Mouse (Mus musculus): Measurements from ENCODE around the gene Ercc6. TPM values are rescaled to one million over a fixed set of nuclear protein-coding genes. Genes with fewer than 3 reads are reported as not detected.

Ercc6 gene
- polyA plus RNA-seq, 1 experiment: 5.9 TPM

DNA sequence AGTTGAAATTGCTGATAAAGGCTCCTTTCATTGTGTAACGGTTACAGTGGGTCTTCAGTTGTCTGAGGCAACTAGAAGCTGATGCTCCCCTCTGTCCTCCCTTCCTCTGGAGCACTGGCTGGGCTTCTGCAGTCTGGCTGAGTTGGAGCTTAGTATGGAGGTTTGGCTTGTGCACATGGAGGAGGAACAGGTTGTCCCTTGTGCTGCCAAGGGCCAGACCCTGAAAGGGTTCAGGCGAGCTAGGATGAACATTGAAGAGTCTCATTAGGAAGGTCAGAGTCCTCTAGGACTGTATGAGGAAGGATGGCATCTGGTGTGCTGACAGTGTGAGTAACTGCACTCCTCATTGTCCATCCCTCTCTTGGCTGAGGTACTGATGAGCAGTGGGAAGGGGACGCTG is 18.1 kb downstream of the Ercc6 start:
- Histone ChIP-seq H3K4me3 (ENCODE audit: insufficient read depth, low read length) (no peak overlapping the region), H3K4me1 (ENCODE audit: control insufficient read depth, insufficient read depth, low read length) (peaks cover 12% of the 10 kb centered on the region), H3K27ac (ENCODE audit: insufficient read depth, low read depth, low read length) (no peak overlapping the region)
- TF ChIP-seq CTCF (IDR thresholded peaks at IDR 0.05; ENCODE audit: low read depth, low read length) (no peak), POLR2A (IDR thresholded peaks at IDR 0.05; ENCODE audit: borderline replicate concordance, low read depth, low read length) (no peak)

- Histone ChIP-seq H3K4me1 (ENCODE audit: control insufficient read depth, insufficient read depth, low read length) (peaks cover 18% of the 10 kb centered on the region), H3K4me3 (ENCODE audit: insufficient read depth, low read length) (no peak overlapping the region), H3K27ac (ENCODE audit: insufficient read depth, low read depth, low read length) (no peak overlapping the region)
- TF ChIP-seq CTCF (IDR thresholded peaks at IDR 0.05; ENCODE audit: low read depth, low read length) (no peak), POLR2A (IDR thresholded peaks at IDR 0.05; ENCODE audit: borderline replicate concordance, low read depth, low read length) (no peak)
Measured at GRCm38 (mm10) chr14:32532381-32533147, 19.2 kb downstream of the Ercc6 start.

- Histone ChIP-seq H3K27ac (ENCODE audit: insufficient read depth, low read depth, low read length) (no peak overlapping the region), H3K4me3 (ENCODE audit: insufficient read depth, low read length) (no peak overlapping the region), H3K4me1 (ENCODE audit: control insufficient read depth, insufficient read depth, low read length) (peaks cover 19% of the 10 kb centered on the region)
- TF ChIP-seq CTCF (IDR thresholded peaks at IDR 0.05; ENCODE audit: low read depth, low read length) (no peak), POLR2A (IDR thresholded peaks at IDR 0.05; ENCODE audit: borderline replicate concordance, low read depth, low read length) (no peak)
Measured at GRCm38 (mm10) chr14:32533148-32533520, 19.8 kb downstream of the Ercc6 start.

DNA sequence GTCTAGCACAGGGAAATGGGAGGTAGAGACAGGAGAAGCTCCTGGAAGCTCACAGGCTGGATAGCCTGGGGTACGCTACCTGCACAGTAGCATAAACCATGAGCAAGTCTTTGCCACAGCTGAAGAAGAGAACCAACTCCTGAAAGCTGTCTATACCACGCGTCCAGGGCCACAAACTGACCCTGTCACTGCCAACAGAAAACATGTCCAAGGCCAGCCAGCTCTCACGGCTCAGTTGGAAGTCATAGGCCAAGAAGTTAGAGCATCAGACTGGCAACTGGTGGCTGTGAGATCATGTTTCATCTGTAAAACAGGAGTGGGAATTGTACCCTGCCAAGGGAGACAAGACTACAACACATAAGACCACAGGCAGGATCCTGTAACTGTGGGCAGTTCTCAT is 20.3 kb downstream of the Ercc6 start:
- Histone ChIP-seq H3K27ac (ENCODE audit: insufficient read depth, low read depth, low read length) (no peak overlapping the region), H3K4me1 (ENCODE audit: control insufficient read depth, insufficient read depth, low read length) (peaks cover 21% of the 10 kb centered on the region), H3K4me3 (ENCODE audit: insufficient read depth, low read length) (no peak overlapping the region)
- no peak for TF ChIP-seq POLR2A (IDR thresholded peaks at IDR 0.05; ENCODE audit: borderline replicate concordance, low read depth, low read length)
- no peak for TF ChIP-seq CTCF (IDR thresholded peaks at IDR 0.05; ENCODE audit: low read depth, low read length)

- peaks cover 18% of the 10 kb centered on the region for H3K4me1 ChIP-seq (ENCODE audit: control insufficient read depth, insufficient read depth, low read length)
- TF ChIP-seq CTCF (IDR thresholded peaks at IDR 0.05; ENCODE audit: low read depth, low read length) (peak; percentile 50; the same call in 1 of the 2 replicates), POLR2A (IDR thresholded peaks at IDR 0.05; ENCODE audit: borderline replicate concordance, low read depth, low read length) (no peak)
- no peak overlapping the region for H3K4me3 ChIP-seq (ENCODE audit: insufficient read depth, low read length)
- H3K27ac ChIP-seq (ENCODE audit: insufficient read depth, low read depth, low read length): no peak overlapping the region
Measured at GRCm38 (mm10) chr14:32534137-32534536, 20.8 kb downstream of the Ercc6 start.

- TF ChIP-seq CTCF (IDR thresholded peaks at IDR 0.05; ENCODE audit: low read depth, low read length) (no peak), POLR2A (IDR thresholded peaks at IDR 0.05; ENCODE audit: borderline replicate concordance, low read depth, low read length) (no peak)
- Histone ChIP-seq H3K4me3 (ENCODE audit: insufficient read depth, low read length) (no peak overlapping the region), H3K4me1 (ENCODE audit: control insufficient read depth, insufficient read depth, low read length) (peaks cover 13% of the 10 kb centered on the region)
Measured at GRCm38 (mm10) chr14:32536763-32537162, 23.4 kb downstream of the Ercc6 start.

DNA sequence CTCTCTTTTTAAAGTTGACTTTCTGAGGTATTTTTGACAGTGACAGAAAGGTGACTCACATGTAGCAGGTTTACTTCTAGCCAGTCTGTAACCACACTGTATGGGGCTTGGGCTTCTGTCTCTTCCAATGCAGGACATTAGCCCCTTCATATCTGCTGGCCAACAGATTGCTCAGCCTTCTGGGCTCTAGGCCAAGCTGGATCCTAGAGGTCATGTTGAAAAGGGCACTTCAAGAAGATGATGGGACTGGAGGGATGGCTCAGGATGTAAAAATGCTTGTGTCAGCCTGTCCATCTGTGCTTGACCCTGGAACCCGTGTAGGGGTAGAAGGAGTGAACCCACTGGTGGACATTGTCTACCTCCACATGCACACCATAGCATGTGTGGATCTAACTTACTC is 24.8 kb downstream of the Ercc6 start:
- TF ChIP-seq CTCF (IDR thresholded peaks at IDR 0.05; ENCODE audit: low read depth, low read length): no peak
- TF ChIP-seq POLR2A (IDR thresholded peaks at IDR 0.05; ENCODE audit: borderline replicate concordance, low read depth, low read length): no peak
- H3K4me3 ChIP-seq (ENCODE audit: insufficient read depth, low read length): no peak overlapping the region
- no peak overlapping the region for H3K27ac ChIP-seq (ENCODE audit: insufficient read depth, low read depth, low read length)
- peaks cover 8% of the 10 kb centered on the region for H3K4me1 ChIP-seq (ENCODE audit: control insufficient read depth, insufficient read depth, low read length)

More at GRCm38 (mm10) chr14:32536763-32537162, 23.4 kb downstream of the Ercc6 start:
- no peak overlapping the region for H3K27ac ChIP-seq (ENCODE audit: insufficient read depth, low read depth, low read length)

GRCm38 (mm10) chr14:32543075-32543474 is 29.8 kb downstream of the Ercc6 start:
- peaks cover 5% of the 10 kb centered on the region for H3K4me1 ChIP-seq (ENCODE audit: control insufficient read depth, insufficient read depth, low read length)
- no peak overlapping the region for H3K27ac ChIP-seq (ENCODE audit: insufficient read depth, low read depth, low read length)
- H3K4me3 ChIP-seq (ENCODE audit: insufficient read depth, low read length): no peak overlapping the region
- no peak for TF ChIP-seq CTCF (IDR thresholded peaks at IDR 0.05; ENCODE audit: low read depth, low read length)
- no peak for TF ChIP-seq POLR2A (IDR thresholded peaks at IDR 0.05; ENCODE audit: borderline replicate concordance, low read depth, low read length)

DNA sequence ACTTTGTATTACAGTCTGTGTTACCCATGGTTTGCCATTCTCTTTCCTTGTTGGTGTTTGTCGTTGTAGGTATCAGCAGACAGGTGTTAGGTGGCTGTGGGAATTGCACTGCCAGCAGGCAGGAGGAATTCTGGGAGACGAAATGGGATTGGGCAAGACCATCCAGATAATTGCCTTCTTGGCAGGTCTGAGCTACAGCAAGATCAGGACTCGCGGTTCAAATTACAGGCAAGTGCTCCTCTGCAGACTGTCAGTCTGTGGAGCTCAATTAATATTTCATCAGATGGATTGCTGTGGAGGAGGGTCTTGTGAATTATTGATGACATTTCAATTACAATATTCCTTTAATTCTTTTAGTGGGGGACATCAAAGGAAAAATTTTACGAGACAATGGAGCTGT is 33.4 kb downstream of the Ercc6 start:
- Histone ChIP-seq H3K4me3 (ENCODE audit: insufficient read depth, low read length) (no peak overlapping the region), H3K27ac (ENCODE audit: insufficient read depth, low read depth, low read length) (no peak overlapping the region), H3K4me1 (ENCODE audit: control insufficient read depth, insufficient read depth, low read length) (peaks cover 3% of the 10 kb centered on the region)
- TF ChIP-seq POLR2A (IDR thresholded peaks at IDR 0.05; ENCODE audit: borderline replicate concordance, low read depth, low read length): no peak
- TF ChIP-seq CTCF (IDR thresholded peaks at IDR 0.05; ENCODE audit: low read depth, low read length): no peak

- TF ChIP-seq POLR2A (IDR thresholded peaks at IDR 0.05; ENCODE audit: borderline replicate concordance, low read depth, low read length) (no peak), CTCF (IDR thresholded peaks at IDR 0.05; ENCODE audit: low read depth, low read length) (no peak)
- H3K4me1 ChIP-seq (ENCODE audit: control insufficient read depth, insufficient read depth, low read length): peaks cover 3% of the 10 kb centered on the region
- no peak overlapping the region for H3K4me3 ChIP-seq (ENCODE audit: insufficient read depth, low read length)
- no peak overlapping the region for H3K27ac ChIP-seq (ENCODE audit: insufficient read depth, low read depth, low read length)
Measured at GRCm38 (mm10) chr14:32551854-32552253, 38.5 kb downstream of the Ercc6 start.
